ENCODE assay signal across 10 mouse cellular contexts in the genomic region with DNA sequence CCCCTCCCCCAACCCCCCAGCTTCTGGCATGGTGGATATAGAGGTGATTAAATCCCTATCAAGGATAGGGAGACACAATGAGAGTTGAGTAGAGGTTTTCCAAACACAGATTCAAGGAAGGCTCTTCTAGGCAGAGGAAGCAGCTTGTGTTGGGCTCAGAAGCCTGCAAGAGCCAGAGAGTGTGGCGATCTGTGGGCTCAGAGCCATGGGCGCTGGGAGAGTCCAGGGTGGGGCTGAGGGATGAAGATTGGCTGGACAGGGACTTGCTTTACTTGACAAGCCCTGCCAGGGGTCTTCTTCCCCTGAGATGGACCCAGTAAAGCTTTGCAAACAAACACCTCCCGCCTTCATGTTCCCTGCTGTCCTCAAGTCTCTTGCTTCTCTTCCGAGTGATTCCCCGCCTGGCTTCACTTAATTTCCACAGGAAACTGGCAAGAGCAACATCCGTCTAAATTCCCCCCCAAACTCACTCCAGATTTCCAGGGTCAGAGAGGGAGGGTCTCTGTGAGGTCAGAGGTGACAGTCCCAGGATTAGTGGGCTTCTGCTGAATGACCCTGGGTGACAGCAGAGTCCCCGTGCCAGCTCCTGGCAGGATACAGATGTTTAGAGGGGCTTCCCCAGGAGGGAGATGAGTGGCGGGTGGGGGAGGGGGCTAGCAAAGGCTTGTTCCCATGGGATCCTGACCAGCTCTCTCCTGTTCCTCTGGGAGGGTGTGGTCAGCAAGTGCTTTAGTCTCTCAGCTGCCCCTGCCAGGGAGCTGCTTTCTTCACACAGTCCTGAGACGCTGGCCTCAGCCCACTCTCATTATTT. TPM values are rescaled to one million over a fixed set of nuclear protein-coding genes. Genes with fewer than 3 reads are reported as not detected.
DNase-seq lines count a peak whose midpoint lies in the region; ATAC-seq and TF ChIP-seq lines count a peak whose summit lies in the region.
"Had no signal": no experiment of that assay in that cellular context is flagged by ENCODE, and none has a peak within 500 bp of the region (broad histone marks: within the 10 kb centered on the region; RNA-seq: fewer than 3 reads in every experiment).

No protein-coding gene starts in this region.

- H3K9me3 ChIP-seq in forebrain, postnatal 0 days (ENCODE audit: low read length), result no peaks in the 10 kb centered on the region
- no peaks in the 10 kb centered on the region for H3K9me3 ChIP-seq in forebrain, embryonic 13.5 days (replicated peaks)
- no peaks in the 10 kb centered on the region for H3K9me3 ChIP-seq in lung, embryonic 15.5 days
- H3K9me3 ChIP-seq: hindbrain, embryonic 15.5 days; neural tube, embryonic 12.5 days had no signal

- H3K36me3 ChIP-seq in forebrain, postnatal 0 days (ENCODE audit: insufficient read depth), result no peaks in the 10 kb centered on the region
- H3K36me3 ChIP-seq in forebrain, embryonic 13.5 days (ENCODE audit: poor library complexity, severe bottlenecking), result no peaks in the 10 kb centered on the region
- H3K36me3 ChIP-seq in lung, embryonic 15.5 days, result no peaks in the 10 kb centered on the region
- H3K36me3 ChIP-seq: hindbrain, embryonic 15.5 days; neural tube, embryonic 12.5 days had no signal

- TF ChIP-seq POLR2A in brain, embryonic 14.5 days (IDR thresholded peaks at IDR 0.05; ENCODE audit: borderline replicate concordance, extremely low read depth, insufficient read depth, insufficient read length, poor library complexity, severe bottlenecking), result no peak

- H3K4me1 ChIP-seq in forebrain, postnatal 0 days (ENCODE audit: insufficient read depth), result no peaks in the 10 kb centered on the region
- H3K4me1 ChIP-seq in forebrain, embryonic 13.5 days, result 0 out of 2 replicates have a peak, but pooled peaks cover 7% of the 10 kb centered on the region
- peaks cover 41% of the 10 kb centered on the region for H3K4me1 ChIP-seq in lung, embryonic 15.5 days

- ATAC-seq in forebrain, postnatal 0 days, result peak; percentile 32; the same call in 1 of the 2 replicates
- no peak for ATAC-seq in forebrain, embryonic 13.5 days
- ATAC-seq in lung, embryonic 15.5 days (ENCODE audit: borderline replicate concordance, extremely low read depth, low FRiP score, low TSS enrichment), result peak; percentile 65

- no peak overlapping the region for H3K4me2 ChIP-seq in forebrain, postnatal 0 days (ENCODE audit: low read depth)
- H3K4me2 ChIP-seq in forebrain, embryonic 13.5 days, result no peak overlapping the region
- no peak overlapping the region for H3K4me2 ChIP-seq in lung, embryonic 15.5 days
- H3K4me2 ChIP-seq: hindbrain, embryonic 15.5 days; neural tube, embryonic 12.5 days had no signal

- H3K4me3 ChIP-seq in forebrain, postnatal 0 days (ENCODE audit: low read depth, low read length), result no peak overlapping the region
- H3K4me3 ChIP-seq in forebrain, embryonic 13.5 days, result no peak overlapping the region
- H3K4me3 ChIP-seq in lung, embryonic 15.5 days, result no peak overlapping the region
- H3K4me3 ChIP-seq: hindbrain, embryonic 15.5 days; neural tube, embryonic 12.5 days had no signal

- WGBS in forebrain, postnatal 0 days, result 46% methylated on average over 9 of the region's 9 CpGs
- WGBS in forebrain, embryonic 13.5 days, result 43% methylated on average over 9 of the region's 9 CpGs
- 25% methylated on average over 9 of the region's 9 CpGs for WGBS in lung, embryonic 15.5 days

- no peak for DNase-seq in forebrain, postnatal 0 days
- DNase-seq in brain, embryonic 14.5 days (ENCODE audit: low read depth), result peak; percentile 18
- DNase-seq in heart, postnatal 25 days (ENCODE audit: low spot score), result peak; percentile 17
- DNase-seq in thymus, postnatal 25 days, result no peak
- no peak for DNase-seq in right cerebral cortex, postnatal 25 days
- no peak for DNase-seq in thymus, postnatal 4 days

- no peak for TF ChIP-seq CTCF in forebrain, postnatal 0 days (IDR thresholded peaks at IDR 0.05; ENCODE audit: low read depth)
- TF ChIP-seq CTCF in brain, embryonic 14.5 days (IDR thresholded peaks at IDR 0.05; ENCODE audit: borderline replicate concordance, extremely low read depth, insufficient read depth, insufficient read length), result no peak

- intact Hi-C loops in heart, postnatal 25 days (cut with DNase I), result no loop called here

- H3K27me3 ChIP-seq in forebrain, postnatal 0 days (ENCODE audit: insufficient read depth, low read length), result no peaks in the 10 kb centered on the region
- H3K27me3 ChIP-seq in forebrain, embryonic 13.5 days, result no peaks in the 10 kb centered on the region
- no peaks in the 10 kb centered on the region for H3K27me3 ChIP-seq in lung, embryonic 15.5 days
- H3K27me3 ChIP-seq: hindbrain, embryonic 15.5 days; neural tube, embryonic 12.5 days had no signal

- H3K27ac ChIP-seq in forebrain, postnatal 0 days (ENCODE audit: low read depth, low read length), result no peak overlapping the region
- H3K27ac ChIP-seq in forebrain, embryonic 13.5 days, result no peak overlapping the region
- H3K27ac ChIP-seq in lung, embryonic 15.5 days, result peak overlapping the region; percentile 81
- H3K27ac ChIP-seq: hindbrain, embryonic 15.5 days; neural tube, embryonic 12.5 days had no signal

- H3K9ac ChIP-seq in forebrain, postnatal 0 days, result no peak overlapping the region
- no peak overlapping the region for H3K9ac ChIP-seq in forebrain, embryonic 13.5 days
- no peak overlapping the region for H3K9ac ChIP-seq in lung, embryonic 15.5 days
- H3K9ac ChIP-seq: hindbrain, embryonic 15.5 days; neural tube, embryonic 12.5 days had no signal

RNA-seq across cellular contexts. Expression of a gene that starts 47.5 kb away (rescaled TPM):
- 1.4 and 1.5 TPM in 2 replicates for total RNA-seq in forebrain, postnatal 0 days (2014; rRNA removed)
- 0.84 and 1.2 TPM in 2 replicates for polyA plus RNA-seq in forebrain, postnatal 0 days (2015; fragmentation: Nextera tagmentation; extraction: Ambion mirVana)
- 1.2 and 1.7 TPM in 2 replicates for polyA plus RNA-seq in forebrain, embryonic 13.5 days (2015; fragmentation: Nextera tagmentation; extraction: Ambion mirVana)
- 1.5 and 2.1 TPM in 2 replicates for polyA plus RNA-seq in brain, embryonic 14.5 days (2012; rRNA removed)
- total RNA-seq in heart, postnatal 25 days (2021), result under 1 TPM; 0.18 to 0.39 TPM
- 8.9 and 9.3 TPM in 2 replicates for polyA plus RNA-seq in lung, embryonic 15.5 days (2015; fragmentation: Nextera tagmentation; extraction: Ambion mirVana)

Comparison
In these comparisons a context has a peak if more than half of its experiments do, and no peak if none do; other contexts are left out.
1. DNase-seq: peak in brain, embryonic 14.5 days (single experiment) and heart, postnatal 25 days (single experiment); none in forebrain, postnatal 0 days (single experiment), thymus, postnatal 25 days (single experiment), right cerebral cortex, postnatal 25 days (single experiment) and thymus, postnatal 4 days (single experiment).